Mouse (Mus musculus) v-Abl transformed pro-B cells (cell line): Measurements from ENCODE around the gene Gm7694.

Experiments
- in situ Hi-C, 2 experiments: fragments of 400-800 bp; cut with MboI; formaldehyde crosslinking; loops; one replicate each; pipeline ENCODE4 v1.15.1; 2025; ENCODE audit not compliant: unreplicated experiment in 2 of 2

The Gm7694 gene

GRCm38 (mm10) chr1:170292239-170292951, 13.7 kb downstream of the Gm7694 start:
- in situ Hi-C loops: no loop called here

GRCm38 (mm10) chr1:170282415-170283129, 23.6 kb downstream of the Gm7694 start:
- in situ Hi-C loops: no loop called here

DNA sequence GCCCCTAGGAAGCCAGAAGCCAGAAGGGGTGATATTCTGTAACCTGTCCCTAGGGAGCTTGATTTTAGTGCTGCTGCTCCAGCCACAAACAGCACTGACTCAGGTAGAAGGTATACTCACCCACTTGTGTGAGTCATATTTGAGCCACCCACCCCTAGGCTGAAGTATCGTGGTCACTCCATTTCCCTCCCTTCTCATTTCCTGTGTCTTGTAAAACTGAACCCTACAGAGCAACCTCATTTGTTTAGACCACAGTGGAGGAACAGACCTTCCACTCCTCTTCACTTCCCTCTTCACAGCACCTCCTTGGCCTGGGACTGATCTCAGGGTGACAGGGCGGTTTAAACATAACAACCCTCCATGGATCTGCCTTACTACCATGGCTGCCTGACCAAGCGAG, 29.1 kb downstream of the Gm7694 start, which contains the start of gene Sh2d1b1:
Sh2d1b1 (plus strand) TSS at position 305 of the 400 bp plus-strand sequence.
- in situ Hi-C loops: no loop called here

DNA sequence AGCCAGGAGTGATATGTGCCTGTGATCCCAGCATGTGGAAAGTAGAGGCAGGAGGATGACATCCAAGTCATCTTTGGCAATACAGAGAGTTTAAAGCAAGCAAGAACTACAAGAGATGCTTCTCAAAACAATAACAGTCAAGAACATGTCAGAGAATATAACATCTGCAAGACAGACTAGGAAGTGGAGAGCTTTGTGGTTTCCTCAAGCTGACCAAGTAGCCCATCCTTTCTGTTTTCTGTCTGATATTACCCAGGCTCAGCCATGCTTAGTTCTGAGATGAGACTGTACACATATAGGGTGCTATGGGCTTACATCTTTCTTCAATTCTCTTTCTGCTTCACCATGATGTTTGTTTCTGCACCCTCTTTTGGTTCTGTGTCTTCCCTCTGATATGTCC, 32.9 kb downstream of the Gm7694 start:
- in situ Hi-C loops: no loop called here

DNA sequence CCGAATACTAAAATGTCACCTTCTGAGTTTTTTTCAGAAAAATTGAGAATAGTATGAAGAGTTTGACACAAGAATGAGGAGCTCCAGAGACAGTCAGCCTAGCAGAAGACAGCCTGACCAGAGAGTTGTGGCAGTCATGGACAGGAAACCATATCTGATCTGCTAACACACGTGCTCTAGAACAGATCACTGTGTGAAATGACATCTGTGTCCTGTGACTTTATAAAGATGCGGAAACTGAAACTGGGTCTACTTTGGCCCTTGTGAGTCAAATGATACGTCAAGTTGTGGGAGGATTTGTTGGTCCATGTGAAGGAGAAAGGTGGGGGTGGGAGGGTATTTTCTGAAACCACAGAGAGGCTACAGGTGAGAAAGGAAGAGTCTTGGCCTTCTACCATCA, 35.4 kb downstream of the Gm7694 start:
- in situ Hi-C loops: no loop called here

GRCm38 (mm10) chr1:170270281-170270680, 35.9 kb downstream of the Gm7694 start:
- in situ Hi-C loops: no loop called here

- in situ Hi-C loops: no loop called here
Measured at GRCm38 (mm10) chr1:170255560-170255910, 50.6 kb downstream of the Gm7694 start.

DNA sequence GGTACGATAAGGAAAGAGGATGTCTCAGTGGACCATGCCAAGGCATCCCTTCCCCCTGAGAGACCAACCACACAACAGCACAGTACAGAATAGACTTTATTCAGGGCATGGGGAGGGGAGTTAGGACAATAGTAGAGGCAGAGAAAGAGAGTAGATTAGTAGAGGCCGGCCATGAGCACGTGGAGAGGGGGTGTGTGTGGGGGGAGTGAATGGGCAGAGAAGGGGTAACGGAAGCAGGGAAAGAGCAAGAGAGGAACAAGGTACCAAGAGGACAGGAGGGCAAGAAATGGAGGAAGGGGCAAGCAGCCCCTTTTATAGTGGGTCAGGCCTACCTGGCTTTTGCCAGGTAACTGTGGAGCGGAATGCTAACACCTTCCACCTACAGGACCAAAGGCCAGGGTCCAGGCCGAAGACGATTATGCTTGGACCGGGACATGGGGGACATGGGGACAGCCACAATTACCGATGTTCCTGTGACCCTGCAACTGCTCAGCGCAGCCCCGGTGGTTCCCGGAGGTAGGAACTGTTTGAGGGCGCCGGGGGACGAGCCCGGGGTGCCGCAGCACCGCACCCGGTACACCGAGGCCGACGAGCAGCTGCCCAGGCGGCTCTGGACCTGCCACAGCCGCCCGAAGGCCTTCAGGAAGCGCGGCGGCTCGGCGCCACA, 51.1 kb downstream of the Gm7694 start:
- in situ Hi-C loops: no loop called here
